Mouse (Mus musculus) heart, embryonic 14.5 days (tissue): Measurements from ENCODE around the gene Ube2u. TPM values are rescaled to one million over a fixed set of nuclear protein-coding genes. Genes with fewer than 3 reads are reported as not detected.

Experiments
- ATAC-seq: fragments of 200-750 bp; cut with Nextera tagmentation; 2 replicates; pipeline ENCODE4 v1.8.0; 2017; ENCODE audit warnings: low read depth, moderate TSS enrichment; ENCODE audit not compliant: insufficient number of reproducible peaks, insufficient read depth, low FRiP score
- H3K27ac ChIP-seq, 2 experiments: fragments of 200-500 bp in 1 of 2; fragments of 300-500 bp in 1 of 2; sonication (generic) in 1 of 2; replicated peaks in 1 of 2; 2 replicates each; pipeline ENCODE4 v1.5.1; 2012 to 2014; ENCODE audit warnings: low read depth in 2 of 2, low read length in 2 of 2, control low read depth in 1 of 2, mild to moderate bottlenecking in 1 of 2, mixed read lengths in 1 of 2; ENCODE audit not compliant: control insufficient read depth in 1 of 2, insufficient read depth in 1 of 2
- H3K27me3 ChIP-seq: fragments of 300-500 bp; sonication (generic); 2 replicates; pipeline ENCODE4 v1.6.1; 2014; ENCODE audit warnings: mild to moderate bottlenecking, low read length, control low read depth; ENCODE audit not compliant: control insufficient read depth, insufficient read depth
- H3K36me3 ChIP-seq: fragments of 300-500 bp; sonication (generic); 2 replicates; pipeline ENCODE4 v1.6.1; 2014; ENCODE audit warnings: mild to moderate bottlenecking, control low read depth, low read length, mixed read lengths; ENCODE audit not compliant: control insufficient read depth, insufficient read depth
- H3K4me1 ChIP-seq, 2 experiments: fragments of 200-500 bp in 1 of 2; fragments of 300-500 bp in 1 of 2; sonication (generic) in 1 of 2; 2 replicates each; pipeline ENCODE4 v1.6.1; 2012 to 2014; ENCODE audit warnings: low read length in 2 of 2, control low read depth in 1 of 2, mixed read lengths in 1 of 2; ENCODE audit not compliant: control insufficient read depth in 2 of 2, insufficient read depth in 2 of 2
- H3K4me2 ChIP-seq: fragments of 300-500 bp; sonication (generic); 2 replicates; pipeline ENCODE4 v1.6.1; 2014; ENCODE audit warnings: mild to moderate bottlenecking, low read length
- H3K4me3 ChIP-seq, 2 experiments: fragments of 200-500 bp in 1 of 2; fragments of 300-500 bp in 1 of 2; sonication (generic) in 1 of 2; 2 replicates each; pipeline ENCODE4 v1.5.1; 2012 to 2014; ENCODE audit warnings: low read length in 2 of 2, mild to moderate bottlenecking in 2 of 2, control low read depth in 1 of 2, low read depth in 1 of 2, moderate library complexity in 1 of 2; ENCODE audit not compliant: control insufficient read depth in 1 of 2, insufficient read depth in 1 of 2
- H3K9ac ChIP-seq: fragments of 300-500 bp; sonication (generic); 2 replicates; pipeline ENCODE4 v1.6.1; 2014; ENCODE audit warnings: mild to moderate bottlenecking, low read length
- H3K9me3 ChIP-seq: fragments of 300-500 bp; sonication (generic); 2 replicates; pipeline ENCODE4 v1.6.1; 2016; ENCODE audit warnings: low read length, control low read depth; ENCODE audit not compliant: control insufficient read depth
- WGBS: fragments of 180-500 bp; shearing (Covaris S2); extraction: QIAGEN DNeasy Blood & Tissue Kit; methylation state at CpG from one replicate; pipeline ENCODE4 v1.1.7; 2014; 5-methylcytosine and 5-hydroxymethylcytosine counted together
- polyA plus RNA-seq: library from polyadenylated mRNA; unstranded; fragments of >200 nt; fragmentation: Nextera tagmentation; extraction: Ambion mirVana; gene quantifications from 2 replicates; pipeline ENCODE4 v1.2.1, GENCODE M21; 2014

The Ube2u gene
- polyA plus RNA-seq, 1 experiment from 2014 or later, result 0.14 TPM

- H3K4me2 ChIP-seq, result peak overlapping the region; percentile 31
- H3K36me3 ChIP-seq, result no peaks in the 10 kb centered on the region
- H3K9ac ChIP-seq, result 0 out of 2 replicates have a peak overlapping the region, but pooled peaks have one; percentile 14
- no peaks in the 10 kb centered on the region for H3K9me3 ChIP-seq
- no peak for ATAC-seq
- H3K4me1 ChIP-seq, result peaks cover 19 to 43% of the 10 kb centered on the region in 2 experiments
- 29% methylated on average over 6 of the region's 6 CpGs for WGBS
- no peak overlapping the region for H3K4me3 ChIP-seq
- H3K27ac ChIP-seq, result 0 out of 4 replicates have a peak overlapping the region, but pooled peaks of 1 of the 2 experiments have one; percentile 17
- H3K27me3 ChIP-seq, result no peaks in the 10 kb centered on the region
Observed at GRCm38 (mm10) chr4:100526296-100526695, 47.6 kb downstream of the Ube2u start.

DNA sequence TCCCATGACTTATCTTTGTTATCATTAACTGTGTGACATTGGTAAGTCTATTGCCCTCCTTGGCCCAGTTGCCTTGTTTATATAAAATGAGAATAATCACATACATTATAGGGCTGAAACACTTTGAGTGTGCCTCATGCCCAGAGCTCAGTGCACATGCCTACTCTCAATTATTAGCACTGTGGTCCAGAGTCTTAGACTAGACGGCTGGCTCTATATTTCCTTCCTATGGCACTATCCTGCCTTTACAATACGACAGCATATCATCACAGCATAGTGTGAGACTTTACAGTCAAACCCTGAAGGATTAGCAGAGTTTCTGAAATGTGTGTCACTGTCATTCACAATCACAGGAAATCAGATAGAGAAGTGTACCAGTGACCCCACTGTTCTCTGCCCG is 48.4 kb downstream of the Ube2u start:
- WGBS, result 2% methylated on average over 3 of the region's 3 CpGs
- Histone ChIP-seq H3K36me3 (no peaks in the 10 kb centered on the region), H3K27ac (peak overlapping the region; percentile 79 to 82), H3K27me3 (no peaks in the 10 kb centered on the region), H3K4me3 (peak overlapping the region in 1 of 2 experiments; percentile 12; a peak in 2 of 4 replicates), H3K4me2 (peak overlapping the region; percentile 60), H3K4me1 (peaks cover 15 to 36% of the 10 kb centered on the region in 2 experiments), H3K9ac (peak overlapping the region; percentile 47), H3K9me3 (no peaks in the 10 kb centered on the region)
- peak; percentile 23; the same call in 1 of the 2 replicates for ATAC-seq

DNA sequence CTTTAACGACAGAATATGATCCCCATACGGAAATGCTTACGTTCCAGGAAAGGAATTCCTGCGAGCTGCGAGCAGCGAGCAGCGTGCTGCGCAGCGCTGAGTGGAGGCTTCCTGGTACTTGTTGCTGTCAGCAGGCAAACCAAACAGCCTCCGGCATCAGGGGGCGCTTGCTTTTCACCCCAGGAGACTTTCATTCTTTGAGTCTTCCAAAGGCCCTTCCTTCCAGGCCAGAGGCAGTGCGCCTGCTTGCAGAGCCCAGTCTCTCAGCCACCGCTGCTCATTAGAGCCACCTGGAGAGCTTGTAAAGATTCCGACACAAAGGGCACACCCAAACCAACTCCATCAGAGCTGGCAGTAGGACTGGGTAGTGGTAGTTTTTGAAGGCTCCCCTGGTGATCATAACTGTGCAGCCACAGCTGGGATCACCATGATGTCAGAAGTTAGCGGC is 48.9 kb downstream of the Ube2u start:
- ATAC-seq, result peak; percentile 70
- H3K4me2 ChIP-seq, result peak overlapping the region; percentile 60
- H3K9ac ChIP-seq, result peak overlapping the region; percentile 47
- no peaks in the 10 kb centered on the region for H3K36me3 ChIP-seq
- H3K27me3 ChIP-seq, result no peaks in the 10 kb centered on the region
- no peaks in the 10 kb centered on the region for H3K9me3 ChIP-seq
- H3K4me1 ChIP-seq, result peaks cover 15 to 36% of the 10 kb centered on the region in 2 experiments
- H3K27ac ChIP-seq, result peak overlapping the region; percentile 79 to 82
- peak overlapping the region; percentile 12 to 29 for H3K4me3 ChIP-seq
- WGBS, result 6% methylated on average over 15 of the region's 15 CpGs

DNA sequence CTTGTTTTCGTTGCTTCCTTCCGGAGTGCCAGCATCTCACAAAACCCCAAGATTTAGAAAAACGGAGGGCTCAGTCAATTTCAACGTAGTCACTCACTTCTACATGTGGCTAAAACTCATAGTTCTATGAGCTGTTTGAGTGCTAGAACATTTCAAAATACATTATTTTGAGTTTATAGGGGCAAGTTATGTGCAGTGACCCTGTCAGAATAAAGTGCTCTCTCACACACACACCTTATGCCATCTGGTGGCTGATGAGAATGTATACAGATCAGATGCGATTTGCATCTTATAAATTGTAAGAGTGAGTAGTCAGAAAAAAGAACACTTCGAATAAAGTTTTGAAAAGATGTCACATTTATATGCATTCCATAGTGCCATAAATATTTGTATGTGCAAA is 55.0 kb downstream of the Ube2u start:
- Histone ChIP-seq H3K9ac (no peak overlapping the region), H3K4me1 (no peaks in the 10 kb centered on the region), H3K9me3 (no peaks in the 10 kb centered on the region), H3K27me3 (no peaks in the 10 kb centered on the region), H3K36me3 (no peaks in the 10 kb centered on the region), H3K27ac (no peak overlapping the region), H3K4me3 (no peak overlapping the region), H3K4me2 (no peak overlapping the region)
- ATAC-seq, result no peak
- WGBS, result 69% methylated on average over 6 of the region's 6 CpGs

GRCm38 (mm10) chr4:100534946-100535345 is 56.3 kb downstream of the Ube2u start:
- Histone ChIP-seq H3K4me1 (no peaks in the 10 kb centered on the region), H3K27ac (no peak overlapping the region), H3K9ac (no peak overlapping the region), H3K4me3 (no peak overlapping the region), H3K4me2 (no peak overlapping the region), H3K9me3 (no peaks in the 10 kb centered on the region), H3K27me3 (no peaks in the 10 kb centered on the region), H3K36me3 (no peaks in the 10 kb centered on the region)
- no peak for ATAC-seq
- 86% methylated on average over 3 of the region's 3 CpGs for WGBS

DNA sequence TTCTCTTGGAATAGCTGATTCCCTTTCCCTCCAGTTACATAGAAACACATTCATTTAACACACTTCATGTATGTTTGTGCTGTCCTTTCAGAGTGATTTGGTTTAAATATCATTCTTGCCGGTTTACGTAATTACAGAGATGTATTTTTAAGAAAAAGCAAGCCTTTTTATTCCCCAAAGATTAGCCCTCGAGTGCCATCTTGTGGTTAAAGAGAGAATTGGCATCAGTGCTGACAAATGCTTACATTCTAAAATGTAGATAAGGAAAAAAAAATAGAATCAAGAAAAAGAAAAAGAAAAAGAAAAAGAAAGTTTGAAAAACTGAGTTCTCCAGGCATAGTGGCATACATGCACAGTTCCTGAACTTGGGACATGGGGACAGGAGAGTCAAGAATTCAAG is 59.2 kb downstream of the Ube2u start:
- no peaks in the 10 kb centered on the region for H3K27me3 ChIP-seq
- no peaks in the 10 kb centered on the region for H3K9me3 ChIP-seq
- H3K4me1 ChIP-seq, result no peaks in the 10 kb centered on the region
- no peak for ATAC-seq
- H3K9ac ChIP-seq, result no peak overlapping the region
- no peak overlapping the region for H3K4me2 ChIP-seq
- WGBS, result 11% methylated on average over 3 of the region's 3 CpGs
- no peak overlapping the region for H3K4me3 ChIP-seq
- no peaks in the 10 kb centered on the region for H3K36me3 ChIP-seq
- no peak overlapping the region for H3K27ac ChIP-seq

- H3K4me2 ChIP-seq, result no peak overlapping the region
- H3K36me3 ChIP-seq, result no peaks in the 10 kb centered on the region
- H3K4me1 ChIP-seq, result no peaks in the 10 kb centered on the region
- no peaks in the 10 kb centered on the region for H3K9me3 ChIP-seq
- no peak overlapping the region for H3K4me3 ChIP-seq
- no peak overlapping the region for H3K27ac ChIP-seq
- no peak for ATAC-seq
- WGBS, result 82% methylated on average over 3 of the region's 3 CpGs
- H3K27me3 ChIP-seq, result no peaks in the 10 kb centered on the region
- H3K9ac ChIP-seq, result no peak overlapping the region
Observed at GRCm38 (mm10) chr4:100539483-100539882, 60.8 kb downstream of the Ube2u start.

- Histone ChIP-seq H3K4me1 (no peaks in the 10 kb centered on the region), H3K36me3 (no peaks in the 10 kb centered on the region), H3K9me3 (no peaks in the 10 kb centered on the region), H3K9ac (no peak overlapping the region), H3K27ac (no peak overlapping the region), H3K27me3 (no peaks in the 10 kb centered on the region), H3K4me2 (no peak overlapping the region), H3K4me3 (no peak overlapping the region)
- WGBS, result 48% methylated on average over 4 of the region's 4 CpGs
- no peak for ATAC-seq
Observed at GRCm38 (mm10) chr4:100547905-100548304, 69.3 kb downstream of the Ube2u start.
